Mouse (Mus musculus) CD4-positive, CD25-positive, alpha-beta regulatory T cell, adult 4 months (primary cell): ENCODE results near the gene Tmem191c. TPM values are rescaled to one million over a fixed set of nuclear protein-coding genes. Genes with fewer than 3 reads are reported as not detected.
A peak's percentile ranks its signal among the peaks of the same experiment; 100 is the strongest.
"Not testable (repeated sequence)": the region's sequence is repeated elsewhere in the genome, so short reads cannot be mapped to it uniquely, and the experiment has no call there.

Experiments
- ATAC-seq: one replicate; pipeline ENCODE4 v1.8.0; 2017
- polyA plus RNA-seq, 2 experiments: library from polyadenylated mRNA; unstranded; fragments of 100-300 nt; shearing (Covaris generic); gene quantifications; one replicate each; pipeline ENCODE4 v1.2.1; 2017

Gene Tmem191c
- polyA plus RNA-seq: 10 to 100 TPM; 31.0 to 41.3 TPM

GRCm38 (mm10) chr16:17275721-17276120, at the start of gene Tmem191c:
Tmem191c (plus strand) TSS chr16:17276077.
- no peak for ATAC-seq

DNA sequence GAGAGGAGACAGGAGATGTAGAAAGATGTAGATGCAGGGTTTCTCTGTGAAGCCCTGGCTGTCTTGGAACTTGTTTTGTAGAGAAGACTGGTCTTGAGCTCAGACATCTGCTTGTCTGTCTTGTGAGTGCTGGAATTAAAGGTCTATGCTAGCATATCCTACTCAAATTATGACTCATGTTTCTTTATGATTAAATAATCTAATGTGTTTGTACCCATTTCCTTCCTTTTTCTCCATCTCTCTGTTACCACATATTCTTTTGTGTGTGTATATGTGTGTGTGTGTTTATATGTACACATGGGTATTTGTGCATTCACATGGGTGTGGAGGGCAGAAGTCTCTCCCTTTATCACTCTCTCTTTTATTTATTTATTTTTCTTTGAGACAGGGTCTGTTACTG, 49.4 kb upstream of the Tmem191c start:
- no peak for ATAC-seq

GRCm38 (mm10) chr16:17231523-17231922, 44.4 kb upstream of the Tmem191c start:
- not testable (repeated sequence) for ATAC-seq

DNA sequence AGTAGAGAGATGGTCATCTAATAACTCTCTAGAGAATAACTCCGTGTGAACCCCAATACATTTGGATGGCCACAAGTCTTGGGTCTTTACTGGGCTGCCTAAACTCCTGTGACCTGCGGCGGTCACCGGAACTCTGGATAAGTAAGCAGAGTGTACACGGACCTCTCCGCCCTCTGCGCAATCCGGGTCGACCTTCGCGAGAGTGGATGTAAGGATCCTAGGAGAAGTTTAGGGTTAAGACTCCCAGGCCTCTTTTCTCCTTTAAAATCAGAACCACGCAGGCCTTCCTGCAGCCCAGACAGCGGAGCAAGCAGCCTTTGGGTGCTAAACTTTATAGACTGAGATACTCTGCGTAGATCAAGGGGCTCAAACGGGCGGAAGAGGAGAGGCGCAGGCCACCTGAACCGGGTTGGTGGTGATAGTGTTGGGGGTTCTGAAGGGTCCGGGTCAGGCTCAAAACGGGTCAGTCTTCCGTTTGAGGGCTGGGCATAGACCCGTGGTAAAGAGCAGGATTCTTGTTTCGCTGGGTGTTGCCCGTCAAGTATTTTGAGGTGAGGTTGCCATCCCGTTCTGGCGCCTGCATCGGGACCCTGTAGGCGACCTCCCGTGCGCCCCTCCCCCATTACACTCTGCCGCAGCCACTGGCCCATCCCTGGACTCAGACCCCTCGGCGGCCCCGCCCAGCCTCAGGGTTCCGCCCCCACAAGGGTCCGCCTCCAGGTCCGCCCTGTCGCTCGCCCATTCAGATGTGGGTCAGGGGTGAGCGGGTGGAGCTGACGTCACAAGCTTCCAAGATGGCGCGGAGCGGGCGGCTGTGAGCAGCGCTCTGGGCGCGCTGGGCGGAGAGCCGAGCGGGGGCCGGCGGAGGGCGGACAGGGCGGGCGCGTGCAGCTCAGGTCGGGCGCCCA, 42.8 kb upstream of the Tmem191c start, which contains the start of gene Hic2:
Gene Hic2 (plus strand): TSS at position 779 of the 908 bp plus-strand sequence.
- ATAC-seq: peak; percentile 94

DNA sequence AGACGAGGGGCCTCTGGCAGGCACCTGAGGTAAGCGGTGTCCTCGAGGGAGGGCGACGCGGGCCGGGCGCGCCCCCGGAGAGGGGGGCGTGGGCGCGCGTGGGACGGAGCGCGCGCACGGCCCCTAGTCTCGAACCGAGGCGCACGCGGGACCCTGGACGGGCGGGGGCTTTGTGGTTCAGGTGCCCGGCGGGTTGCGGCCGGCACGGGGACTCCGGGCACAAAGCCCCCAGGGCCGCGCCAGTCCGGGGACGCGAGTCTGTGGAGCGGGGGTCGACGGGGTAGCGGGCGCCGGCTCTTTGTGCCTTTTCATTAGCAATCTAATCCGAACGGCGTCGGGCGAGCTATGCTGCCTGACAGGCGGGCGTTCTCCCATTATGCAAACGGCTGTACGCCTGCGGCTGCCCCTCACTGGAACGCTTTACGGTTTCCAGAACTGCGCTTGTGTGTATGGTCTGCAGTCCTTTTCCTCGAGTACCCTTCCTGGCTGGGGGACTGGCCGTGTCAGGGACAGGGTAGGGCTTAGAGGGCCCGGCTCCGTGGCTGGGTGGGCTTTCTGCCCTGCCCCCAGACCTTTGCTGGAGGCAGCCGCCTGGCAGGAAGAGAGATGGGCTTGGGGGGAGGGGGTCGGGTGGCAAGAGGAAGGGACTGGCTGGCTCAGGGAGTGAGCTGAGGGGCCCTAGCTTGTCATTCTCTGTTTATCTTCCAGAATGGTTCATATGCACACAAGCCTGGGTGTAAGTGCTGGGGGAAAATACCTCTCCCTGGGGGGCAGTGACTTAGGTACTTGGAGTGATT, 42.0 kb upstream of the Tmem191c start:
- ATAC-seq: peak; percentile 41

DNA sequence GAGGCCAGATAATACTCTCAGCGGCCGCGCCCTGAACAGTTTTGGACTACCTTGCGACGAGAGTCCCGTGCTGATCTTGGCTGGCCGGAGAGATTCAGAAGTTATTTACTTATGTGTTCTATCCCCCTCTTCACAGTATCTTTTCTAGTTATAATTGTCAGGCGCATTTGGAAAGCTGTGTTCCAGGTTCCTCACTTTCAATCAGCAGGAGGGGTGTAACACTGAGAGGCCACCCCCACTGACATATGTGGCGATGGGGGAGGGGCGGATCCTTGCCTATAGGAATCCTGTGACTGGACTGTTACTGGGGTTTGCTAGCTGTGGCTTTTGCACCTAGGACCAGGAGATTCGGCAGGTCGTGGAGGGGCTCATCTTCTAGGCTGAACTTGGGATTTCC, 41.4 kb upstream of the Tmem191c start:
- no peak for ATAC-seq

DNA sequence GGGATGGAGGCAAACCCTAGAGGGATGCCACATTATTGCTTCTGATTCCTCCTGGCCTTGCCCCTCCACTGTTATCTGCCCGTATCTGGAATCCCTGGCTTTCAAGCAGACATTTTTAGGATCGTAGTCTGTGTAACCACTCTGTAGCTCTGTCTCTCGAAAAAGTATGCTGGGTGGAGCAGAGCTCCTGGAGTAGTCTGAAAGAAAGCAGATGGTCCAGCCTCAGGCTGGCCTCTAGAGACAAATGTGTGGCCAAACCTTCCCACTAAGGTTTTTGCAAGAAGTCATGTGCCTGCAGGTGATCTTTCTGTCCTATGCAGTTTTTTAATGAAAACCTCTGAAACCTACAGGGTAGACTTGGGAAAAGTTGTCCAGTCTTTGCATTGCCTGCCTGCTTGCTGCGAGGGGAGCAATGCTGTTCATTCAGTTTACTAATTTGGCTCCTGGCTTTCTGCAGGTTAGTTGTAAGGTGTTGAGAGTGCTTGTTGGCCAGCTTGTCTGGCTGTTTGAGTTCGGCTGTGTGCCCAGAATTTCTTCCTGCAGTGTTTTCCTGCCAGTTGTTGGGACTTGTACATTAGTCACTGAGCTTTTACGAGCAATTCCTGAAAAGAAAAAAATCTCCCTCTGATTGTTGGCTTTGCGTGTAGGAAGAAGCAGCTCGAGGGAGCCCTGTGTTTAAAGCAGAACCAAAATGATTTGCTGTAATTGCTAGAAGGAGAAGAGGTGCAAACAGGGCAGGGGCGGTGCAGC, 40.8 kb upstream of the Tmem191c start:
- ATAC-seq: no peak

- ATAC-seq: no peak
These were observed 38.2 kb upstream of the Tmem191c start for GRCm38 (mm10) chr16:17237634-17238033.

- ATAC-seq: no peak
These were observed 36.5 kb upstream of the Tmem191c start for GRCm38 (mm10) chr16:17239409-17239808.

DNA sequence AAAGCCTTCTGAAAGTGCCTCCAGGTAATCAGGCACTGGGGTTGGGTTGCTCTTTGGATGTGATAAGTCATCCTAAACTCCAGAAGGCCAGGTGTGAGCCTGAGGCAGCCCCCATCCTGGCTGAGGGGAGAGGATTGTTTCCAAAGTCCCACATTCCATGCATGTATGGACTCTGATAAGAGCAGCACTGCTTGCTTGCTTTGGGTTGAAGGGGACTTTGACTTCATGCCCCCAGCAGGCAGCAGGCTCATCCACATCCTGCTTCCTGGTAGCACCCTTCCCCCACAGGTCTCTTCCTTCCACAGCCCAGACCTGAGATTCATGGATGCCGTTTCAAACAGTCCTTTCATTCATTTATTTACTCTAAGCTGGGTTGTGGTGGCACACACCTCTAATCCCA, 32.1 kb upstream of the Tmem191c start:
- no peak for ATAC-seq

DNA sequence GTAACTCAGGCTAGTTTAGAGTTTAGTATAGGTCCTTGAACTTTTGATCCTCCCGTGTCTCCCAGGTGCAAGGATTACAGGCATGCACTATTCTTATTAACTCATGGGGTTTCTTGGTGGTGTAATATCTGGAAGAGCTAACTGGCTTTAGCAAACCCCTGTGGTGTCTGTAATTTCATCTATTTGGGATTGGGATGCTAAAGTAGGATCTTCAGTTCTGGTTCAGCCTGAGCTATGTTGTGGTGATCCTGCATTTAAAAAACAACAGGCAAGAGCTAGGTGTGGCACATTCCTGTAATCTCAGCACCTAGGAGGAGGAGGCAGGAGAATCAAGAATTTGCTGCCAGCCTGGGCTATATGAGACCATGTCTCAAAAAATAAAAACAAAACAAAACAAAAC, 30.9 kb upstream of the Tmem191c start:
- no peak for ATAC-seq

DNA sequence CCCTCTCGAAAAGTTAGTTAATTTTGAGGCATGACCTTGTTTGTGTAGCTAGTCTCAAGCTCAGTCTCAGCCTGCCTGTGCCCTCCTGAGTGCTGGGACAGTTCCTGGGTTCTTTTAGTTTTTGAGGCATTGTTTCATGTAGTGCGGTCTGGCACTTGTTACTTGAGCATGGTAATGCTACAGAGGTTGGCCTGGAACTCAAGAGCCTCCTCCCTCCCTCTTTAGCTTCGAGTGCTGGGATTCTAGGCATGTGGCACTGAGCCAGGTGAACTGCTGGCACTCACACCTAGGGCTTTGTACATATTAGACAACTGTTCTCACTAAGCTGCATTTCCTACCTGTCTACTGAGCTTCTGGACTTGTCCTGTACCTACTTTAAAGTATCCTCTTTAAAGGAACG, 28.1 kb upstream of the Tmem191c start:
- ATAC-seq: no peak

- no peak for ATAC-seq
These were observed 26.7 kb upstream of the Tmem191c start for GRCm38 (mm10) chr16:17249135-17249534.

GRCm38 (mm10) chr16:17251539-17251938, 24.3 kb upstream of the Tmem191c start:
- ATAC-seq: no peak

- ATAC-seq: no peak
These were observed 23.7 kb upstream of the Tmem191c start for GRCm38 (mm10) chr16:17252086-17252726.

DNA sequence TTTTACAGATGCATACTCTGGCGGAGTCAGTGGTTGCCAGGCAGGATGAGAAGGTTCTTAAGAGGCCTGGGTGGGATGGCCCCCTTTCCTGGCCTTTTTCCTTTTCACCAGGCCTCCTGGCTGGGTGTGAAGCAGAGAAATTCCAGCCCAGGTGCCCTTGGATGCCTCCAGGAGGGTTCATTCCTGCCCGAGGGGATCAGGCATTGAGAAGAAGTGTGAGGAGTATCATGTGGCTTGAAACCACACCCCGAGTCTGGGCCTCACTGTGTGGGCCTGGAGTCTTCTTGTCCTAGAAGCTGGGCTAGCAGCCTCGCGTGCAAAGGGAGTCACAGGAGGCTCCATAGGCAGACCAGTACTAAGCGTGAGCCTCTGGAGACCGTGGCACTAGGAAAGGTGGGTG, 23.0 kb upstream of the Tmem191c start:
- no peak for ATAC-seq

GRCm38 (mm10) chr16:17254005-17254597, 21.8 kb upstream of the Tmem191c start:
- no peak for ATAC-seq

GRCm38 (mm10) chr16:17255270-17255669, 20.6 kb upstream of the Tmem191c start:
- no peak for ATAC-seq

DNA sequence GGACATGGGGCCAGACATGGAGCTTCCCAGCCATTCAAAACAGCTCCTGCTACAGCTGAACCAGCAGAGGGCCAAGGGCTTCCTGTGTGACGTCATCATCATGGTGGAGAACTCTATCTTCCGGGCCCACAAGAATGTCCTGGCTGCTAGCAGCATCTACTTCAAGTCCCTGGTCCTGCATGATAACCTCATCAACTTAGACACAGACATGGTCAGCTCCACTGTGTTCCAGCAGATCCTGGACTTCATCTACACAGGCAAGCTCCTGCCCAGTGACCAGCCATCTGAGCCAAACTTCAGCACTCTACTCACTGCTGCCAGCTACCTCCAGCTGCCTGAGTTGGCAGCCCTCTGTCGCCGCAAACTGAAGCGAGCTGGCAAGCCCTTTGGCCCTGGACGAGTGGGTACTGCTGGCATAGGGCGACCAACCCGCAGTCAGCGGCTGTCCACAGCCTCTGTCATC, 18.5 kb upstream of the Tmem191c start:
- no peak for ATAC-seq

- ATAC-seq: no peak
These were observed 17.0 kb upstream of the Tmem191c start for GRCm38 (mm10) chr16:17258917-17259316.

DNA sequence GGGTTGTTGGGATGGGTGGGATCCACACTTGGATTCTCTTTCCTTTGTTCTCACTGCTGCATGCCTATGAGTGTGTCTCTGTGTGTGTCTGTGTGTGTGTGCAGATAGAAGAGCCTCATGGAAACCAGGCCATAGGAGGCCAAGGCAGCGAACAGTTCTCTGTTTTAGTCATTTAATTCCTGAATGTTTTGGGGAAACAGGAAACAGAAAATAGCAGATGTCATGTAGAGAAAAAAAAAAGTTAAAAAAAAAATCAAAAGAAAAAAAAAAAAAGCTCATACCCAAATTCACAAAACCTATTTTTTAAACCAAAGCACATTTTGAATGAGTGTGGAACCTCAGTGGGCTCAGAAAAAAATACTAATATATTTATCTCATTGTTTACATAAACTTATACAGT, 14.5 kb upstream of the Tmem191c start:
- ATAC-seq: no peak

GRCm38 (mm10) chr16:17266113-17266512, 9.8 kb upstream of the Tmem191c start:
- no peak for ATAC-seq
